Mouse (Mus musculus) CH12.LX (cell line): ENCODE data around the gene Gm10964. TPM values are rescaled to one million over a fixed set of nuclear protein-coding genes. Genes with fewer than 3 reads are reported as not detected.

ENCODE experiments used
- DNase-seq: peaks from one replicate; pipeline ENCODE4 v3.0.0-alpha.2; 2013; ENCODE audit errors: extremely low read depth
- H3K27ac ChIP-seq: 2 replicates; pipeline ENCODE4 v1.5.1; 2012; ENCODE audit warnings: low read depth, mild to moderate bottlenecking, control low read depth, moderate library complexity; ENCODE audit not compliant: insufficient read depth
- H3K27me3 ChIP-seq: replicated peaks from 2 replicates; pipeline ENCODE3; 2012; ENCODE audit warnings: inconsistent platforms
- H3K36me3 ChIP-seq, 2 experiments: replicated peaks in 1 of 2; 2 replicates each; pipeline versions ENCODE3 to v1.6.1; 2012; ENCODE audit warnings: inconsistent platforms in 1 of 2, low read length in 1 of 2, mild to moderate bottlenecking in 1 of 2, mixed read lengths in 1 of 2, moderate library complexity in 1 of 2; ENCODE audit not compliant: control insufficient read depth in 1 of 2, insufficient read depth in 1 of 2
- H3K4me1 ChIP-seq, 2 experiments: 2 replicates each; pipeline ENCODE4 v1.6.1; 2012; ENCODE audit warnings: inconsistent platforms in 1 of 2, moderate library complexity in 1 of 2; ENCODE audit not compliant: insufficient read depth in 2 of 2, control insufficient read depth in 1 of 2
- H3K4me2 ChIP-seq: 2 replicates; pipeline ENCODE4 v1.6.1; 2012; ENCODE audit warnings: low read depth, mild to moderate bottlenecking, control low read depth; ENCODE audit not compliant: poor library complexity, insufficient read depth, severe bottlenecking
- H3K4me3 ChIP-seq, 3 experiments: fragments of 150-350 bp in 1 of 3; sonication (generic) in 1 of 3; replicated peaks in 1 of 3; 2 replicates each; pipeline versions ENCODE3 to v1.5.1; 2011 to 2012; ENCODE audit warnings: low read depth in 2 of 3, low read length in 2 of 3, mild to moderate bottlenecking in 2 of 3, moderate library complexity in 2 of 3, control low read depth in 1 of 3, improper control_type of control experiment in 1 of 3, inconsistent platforms in 1 of 3, mixed read lengths in 1 of 3; ENCODE audit not compliant: poor library complexity in 1 of 3
- H3K79me2 ChIP-seq: replicated peaks from 2 replicates; pipeline ENCODE4 v1.6.1; 2012; ENCODE audit warnings: mild to moderate bottlenecking, moderate library complexity; ENCODE audit not compliant: control insufficient read depth, poor library complexity, insufficient read depth, severe bottlenecking; ENCODE audit errors: extremely low read depth
- H3K9ac ChIP-seq: 2 replicates; pipeline ENCODE4 v1.6.1; 2012; ENCODE audit warnings: low read depth, mild to moderate bottlenecking, control low read depth, moderate library complexity; ENCODE audit not compliant: insufficient read depth
- H3K9me3 ChIP-seq: replicated peaks from 2 replicates; pipeline ENCODE3; 2012; ENCODE audit warnings: low read length, inconsistent platforms, mixed read lengths
- CHD1 ChIP-seq: IDR thresholded peaks from 2 replicates; pipeline ENCODE4 v1.6.1; 2012; ENCODE audit warnings: low read depth, low read length, improper control_type of control experiment, inconsistent platforms
- CTCF ChIP-seq, 2 experiments: IDR thresholded peaks in 1 of 2; conservative IDR thresholded peaks in 1 of 2; 2 replicates each; pipeline ENCODE4 v1.5.1; 2011 to 2012; ENCODE audit warnings: low read depth in 2 of 2, low read length in 2 of 2, improper control_type of control experiment in 1 of 2, inconsistent platforms in 1 of 2, mild to moderate bottlenecking in 1 of 2, moderate library complexity in 1 of 2
- EP300 ChIP-seq: IDR thresholded peaks from 2 replicates; pipeline ENCODE4 v1.6.1; 2011; ENCODE audit warnings: low read length, improper control_type of control experiment
- ETS1 ChIP-seq: conservative IDR thresholded peaks from 2 replicates; pipeline ENCODE4 v1.6.1; 2012; ENCODE audit warnings: low read depth, mild to moderate bottlenecking, inconsistent platforms, low read length, improper control_type of control experiment, moderate library complexity
- GABPA ChIP-seq: IDR thresholded peaks from 2 replicates; pipeline ENCODE4 v1.6.1; 2012; ENCODE audit warnings: low read depth, low read length, improper control_type of control experiment, inconsistent platforms; ENCODE audit not compliant: insufficient replicate concordance
- HCFC1 ChIP-seq: IDR thresholded peaks from 2 replicates; pipeline ENCODE4 v1.6.1; 2012; ENCODE audit warnings: low read depth, mild to moderate bottlenecking, inconsistent platforms, low read length, improper control_type of control experiment
- IRF4 ChIP-seq: IDR thresholded peaks from 2 replicates; pipeline ENCODE4 v1.6.1; 2014; ENCODE audit warnings: low read depth, mild to moderate bottlenecking, inconsistent platforms, low read length, improper control_type of control experiment
- JUND ChIP-seq: conservative IDR thresholded peaks from 2 replicates; pipeline ENCODE4 v1.6.1; 2011; ENCODE audit warnings: low read depth, low read length, improper control_type of control experiment
- MAFK ChIP-seq: IDR thresholded peaks from 2 replicates; pipeline ENCODE4 v1.6.1; 2011; ENCODE audit warnings: low read length, improper control_type of control experiment; ENCODE audit not compliant: insufficient replicate concordance
- MAX ChIP-seq: IDR thresholded peaks from 2 replicates; pipeline ENCODE4 v1.6.1; 2011; ENCODE audit warnings: low read length, improper control_type of control experiment
- MAZ ChIP-seq: IDR thresholded peaks from 2 replicates; pipeline ENCODE4 v1.6.1; 2012; ENCODE audit warnings: low read depth, mild to moderate bottlenecking, inconsistent platforms, low read length, improper control_type of control experiment, moderate library complexity
- NELFE ChIP-seq: IDR thresholded peaks from 2 replicates; pipeline ENCODE4 v1.6.1; 2011; ENCODE audit warnings: low read depth, low read length, improper control_type of control experiment
- NRF1 ChIP-seq: IDR thresholded peaks from 2 replicates; pipeline ENCODE4 v1.6.1; 2014; ENCODE audit warnings: low read depth, mild to moderate bottlenecking, inconsistent platforms, low read length, improper control_type of control experiment, moderate library complexity
- PAX5 ChIP-seq: IDR thresholded peaks from 2 replicates; pipeline ENCODE4 v1.6.1; 2012; ENCODE audit warnings: low read length, inconsistent platforms, mixed read lengths
- POLR2AphosphoS2 ChIP-seq: IDR thresholded peaks from 2 replicates; pipeline ENCODE4 v1.6.1; 2011; ENCODE audit warnings: low read depth, low read length, improper control_type of control experiment
- SIN3A ChIP-seq: IDR thresholded peaks from 2 replicates; pipeline ENCODE4 v1.6.1; 2012; ENCODE audit warnings: low read length, improper control_type of control experiment, inconsistent platforms
- dilution Hi-C: fragments of 300-500 bp; cut with MboI; formaldehyde crosslinking; loops from 2 replicates; pipeline ENCODE4 v1.14.3; 2020; ENCODE audit warnings: low sequenced_read_pairs; ENCODE audit not compliant: extremely low pct_unique_long_range_greater_than_20kb, extremely low pct_ligation_motif_present
- in situ Hi-C: fragments of 300-500 bp; cut with MboI; formaldehyde crosslinking; loops from 3 replicates; pipeline ENCODE4 v1.14.3; 2019; ENCODE audit warnings: low sequenced_read_pairs, low pct_ligation_motif_present, low pct_unique_long_range_greater_than_20kb, mixed read lengths
- polyA plus RNA-seq: library from polyadenylated mRNA; unstranded; fragments of >175 nt; gene quantifications from 2 replicates; pipeline ENCODE4 v1.2.1, GENCODE M21; 2012; ENCODE audit warnings: low read depth; ENCODE audit not compliant: insufficient read length
- total RNA-seq, 2 experiments: library from RNA; depleted of rRNA; stranded (reverse); fragments of 300-350 nt in 1 of 2; fragments of >200 nt in 1 of 2; gene quantifications; 2 replicates each; pipeline ENCODE4 v1.2.3; 2012 to 2014

The Gm10964 gene
- total and polyA plus RNA-seq, 3 experiments, result not detected

DNA sequence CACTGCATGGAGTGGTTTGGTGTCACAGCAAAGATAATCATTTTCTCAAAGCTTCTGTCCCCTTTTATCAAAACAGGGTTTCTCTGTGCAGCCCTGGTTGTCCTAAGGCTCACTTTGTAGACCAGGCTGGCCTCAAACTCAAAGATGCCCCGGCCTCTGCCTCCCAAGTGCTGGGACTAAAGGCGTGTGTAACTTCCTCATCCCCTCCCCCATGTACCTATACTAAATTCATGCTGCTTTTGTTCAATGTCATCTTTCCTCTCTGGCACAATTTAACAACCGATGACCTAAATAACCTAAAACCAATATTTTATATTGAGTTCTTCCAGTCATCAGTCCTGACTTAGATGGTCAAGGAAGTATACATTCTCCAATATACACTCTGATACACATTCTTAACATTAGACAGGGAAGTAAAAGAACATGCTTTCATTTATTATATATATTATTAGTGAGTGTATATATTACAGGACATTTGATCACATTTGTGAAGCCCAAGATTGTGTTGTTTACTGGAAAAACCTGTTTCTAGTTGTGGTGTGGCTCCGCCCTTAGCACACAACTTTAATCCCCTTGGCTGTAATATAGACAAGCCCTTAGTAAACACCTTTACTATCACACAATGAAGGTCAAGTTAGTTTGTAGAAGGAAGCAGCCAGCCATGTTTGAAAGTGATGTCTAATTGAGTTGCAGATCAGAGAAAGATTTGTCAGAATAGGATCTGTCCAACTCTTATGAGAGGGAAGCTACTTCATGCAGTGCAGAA is 43.9 kb downstream of the Gm10964 start (continued):
- peak; percentile 38; the same call in 1 of the 2 replicates for TF ChIP-seq MAX
- no peak for TF ChIP-seq JUND
- TF ChIP-seq CHD1, result 0 out of 2 replicates have a peak, but pooled peaks have one; percentile 51
- no peak for TF ChIP-seq MAFK
- TF ChIP-seq PAX5, result no peak
- TF ChIP-seq NELFE, result no peak
- no peak for TF ChIP-seq NRF1
- no peak for TF ChIP-seq CTCF (conservative IDR thresholded peaks at IDR 0.05 in 1 of 2, IDR thresholded peaks at IDR 0.05 in 1 of 2; ENCODE audit: low read depth in 2 of 2, low read length in 2 of 2)
- TF ChIP-seq, all 38 proteins: peak for 10

DNA sequence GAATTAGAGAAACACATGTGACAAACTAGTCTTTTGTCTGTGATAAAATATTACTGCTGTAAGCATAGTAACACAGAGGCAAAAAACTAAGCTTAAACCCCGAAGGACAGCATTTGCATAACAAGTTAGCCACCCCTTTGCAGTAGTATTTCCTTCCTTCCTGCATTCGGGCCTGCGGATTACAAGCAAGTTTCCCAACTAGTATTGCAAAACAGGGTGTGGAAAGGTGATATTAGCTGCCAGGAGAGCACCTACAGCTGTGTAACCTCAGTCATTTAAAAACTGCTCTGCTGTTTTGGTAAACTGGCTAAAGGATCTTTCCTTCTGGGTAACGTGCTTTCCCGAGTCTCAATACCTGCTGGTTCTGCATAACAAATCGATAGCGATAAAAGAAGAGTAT is 48.1 kb downstream of the Gm10964 start:
- Histone ChIP-seq H3K27me3 (no peaks in the 10 kb centered on the region), H3K9ac (no peak overlapping the region), H3K4me2 (peak overlapping the region; percentile 68; the same call in 1 of the 2 replicates), H3K9me3 (no peaks in the 10 kb centered on the region), H3K27ac (peak overlapping the region; percentile 43), H3K4me3 (no peak overlapping the region), H3K36me3 (peaks cover 0 to 3% of the 10 kb centered on the region in 2 experiments), H3K4me1 (peaks cover 9 to 68% of the 10 kb centered on the region in 2 experiments), H3K79me2 (peaks cover 85% of the 10 kb centered on the region)
- DNase-seq, result no peak
- dilution Hi-C loops, result no loop called here
- in situ Hi-C loops, result loop anchor here (5.0 kb wide), 1 partner anchor 35 kb away; no protein-coding TSS in a partner anchor
- TF ChIP-seq IRF4, result no peak
- TF ChIP-seq ETS1, result 0 out of 2 replicates have a peak, but pooled peaks have one; percentile 10
- TF ChIP-seq HCFC1, result no peak
- TF ChIP-seq POLR2AphosphoS2, result no peak
- peak; percentile 55; the same call in 1 of the 2 replicates for TF ChIP-seq EP300
- TF ChIP-seq GABPA, result no peak
- no peak for TF ChIP-seq MAZ

DNA sequence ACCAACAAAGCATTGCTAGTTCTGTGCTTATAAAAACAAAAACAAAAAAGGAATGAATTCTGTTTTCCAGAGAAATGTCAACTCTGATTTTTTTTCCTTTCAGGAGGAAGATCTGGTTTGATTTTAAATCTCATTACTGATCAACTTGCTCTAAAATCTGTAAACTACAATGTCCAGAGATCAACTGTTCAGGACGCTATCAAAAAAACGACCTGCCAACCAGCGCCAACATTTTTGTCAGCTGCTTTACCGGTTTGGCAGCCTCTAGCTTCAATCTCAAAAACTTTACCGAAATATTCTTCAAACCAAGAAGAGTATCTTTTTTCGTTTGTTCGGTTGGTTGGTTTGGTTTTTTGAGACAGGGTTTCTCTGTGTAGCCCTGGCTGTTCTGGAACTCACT is 49.9 kb downstream of the Gm10964 start:
- dilution Hi-C loops, result no loop called here
- Histone ChIP-seq H3K9ac (peak overlapping the region; percentile 83), H3K27me3 (no peaks in the 10 kb centered on the region), H3K79me2 (peaks cover 67% of the 10 kb centered on the region), H3K4me3 (peak overlapping the region; percentile 89 to 98 (median 93)), H3K4me1 (peaks cover 11 to 66% of the 10 kb centered on the region in 2 experiments; a peak in 3 of 4 replicates), H3K4me2 (peak overlapping the region; percentile 82), H3K27ac (peak overlapping the region; percentile 52; the same call in 1 of the 2 replicates), H3K9me3 (no peaks in the 10 kb centered on the region), H3K36me3 (peaks cover 0 to 3% of the 10 kb centered on the region in 2 experiments)
- in situ Hi-C loops, result loop anchor here (5.0 kb wide), 1 partner anchor 37 kb away; no protein-coding TSS in a partner anchor
- TF ChIP-seq NRF1 (no peak), SIN3A (0 out of 2 replicates have a peak, but pooled peaks have one; percentile 5), CTCF (conservative IDR thresholded peaks at IDR 0.05 in 1 of 2, IDR thresholded peaks at IDR 0.05 in 1 of 2; ENCODE audit: low read depth in 2 of 2, low read length in 2 of 2) (no peak)
- DNase-seq, result no peak
